Mouse (Mus musculus): ENCODE measurements around the gene Cir1. TPM values are rescaled to one million over a fixed set of nuclear protein-coding genes. Genes with fewer than 3 reads are reported as not detected.

The Cir1 gene
- polyA plus RNA-seq, 1 experiment from 2014 or later: 18.0 TPM

DNA sequence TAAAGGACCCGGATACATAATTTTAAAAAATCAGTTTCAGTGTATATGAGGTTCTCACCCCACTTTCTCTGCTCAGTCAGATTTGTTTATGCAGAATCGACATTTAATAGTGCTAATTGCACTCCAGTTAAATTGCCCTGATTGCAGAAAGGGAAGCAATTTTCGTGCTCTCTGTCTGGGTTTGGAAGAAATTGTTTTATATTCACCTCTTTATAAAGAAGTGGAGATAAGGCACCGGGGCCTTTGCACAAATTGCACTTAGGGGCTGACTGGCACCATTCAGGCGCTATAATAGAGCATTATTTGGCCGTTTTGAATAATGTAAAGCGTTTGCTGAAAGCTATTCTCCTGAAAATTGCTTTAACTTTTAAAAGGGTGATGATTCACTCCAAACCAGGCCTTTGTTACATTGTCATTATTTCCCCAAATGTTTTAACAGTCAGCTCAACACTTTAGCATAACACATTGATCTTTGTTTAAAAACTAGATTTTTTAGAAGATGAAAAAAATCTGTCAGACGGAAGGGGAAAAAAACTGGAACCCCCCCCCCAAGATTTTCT is 43.6 kb downstream of the Cir1 start:
- Histone ChIP-seq H3K27ac (replicated peaks) (no peak overlapping the region), H3K4me1 (peaks cover 72% of the 10 kb centered on the region), H3K27me3 (replicated peaks; ENCODE audit: low read depth, poor library complexity, severe bottlenecking) (peaks cover 100% of the 10 kb centered on the region), H3K36me3 (replicated peaks) (no peaks in the 10 kb centered on the region), H3K4me3 (no peak overlapping the region), H3K9me3 (no peaks in the 10 kb centered on the region)
- WGBS: 6% methylated on average over 8 of the region's 8 CpGs
- no peak for DNase-seq (ENCODE audit: low spot score)

DNA sequence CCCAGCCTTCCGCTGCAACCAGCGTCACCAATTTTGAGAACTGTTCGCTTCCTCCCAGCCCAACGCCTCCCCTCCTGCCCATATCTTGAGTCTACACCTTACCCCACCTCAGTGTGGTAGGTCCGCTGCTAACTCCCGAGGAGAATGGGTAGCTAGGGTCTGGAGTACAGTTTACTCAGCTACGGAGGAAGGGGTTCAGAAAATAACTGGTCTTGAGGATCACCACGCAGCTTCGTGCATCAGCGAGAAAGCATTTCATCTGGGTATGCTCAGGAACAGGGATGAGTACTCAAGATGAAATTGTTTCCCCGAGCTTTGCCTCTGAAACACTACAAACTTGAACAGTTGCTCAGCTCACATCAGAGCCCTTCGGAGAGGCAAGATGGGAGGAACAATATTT is 44.2 kb downstream of the Cir1 start:
- Histone ChIP-seq H3K4me3 (no peak overlapping the region), H3K4me1 (peaks cover 72% of the 10 kb centered on the region), H3K27me3 (replicated peaks; ENCODE audit: low read depth, poor library complexity, severe bottlenecking) (peaks cover 100% of the 10 kb centered on the region), H3K36me3 (replicated peaks) (no peaks in the 10 kb centered on the region), H3K27ac (replicated peaks) (no peak overlapping the region), H3K9me3 (no peaks in the 10 kb centered on the region)
- DNase-seq (ENCODE audit: low spot score): peak; percentile 40
- 1% methylated on average over 12 of the region's 12 CpGs for WGBS

DNA sequence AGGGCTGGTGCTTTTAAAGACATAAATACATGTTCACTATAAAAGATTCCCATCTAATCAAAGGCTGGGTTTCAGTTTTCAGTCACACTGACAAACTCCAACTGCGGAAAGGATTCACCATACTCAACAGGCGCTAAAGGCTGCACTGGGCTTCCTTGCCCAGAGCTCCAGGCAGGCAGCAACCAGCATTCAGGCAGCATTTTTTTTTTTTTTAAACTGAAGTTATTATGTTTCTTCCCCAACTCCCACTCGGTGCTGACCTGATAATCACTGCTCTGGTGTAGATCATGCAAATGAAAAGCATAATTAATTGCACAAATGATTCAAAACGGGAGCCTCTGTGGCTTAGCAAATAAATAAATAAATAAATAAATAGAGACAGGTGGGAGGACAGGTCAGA is 44.7 kb downstream of the Cir1 start:
- no peak overlapping the region for H3K27ac ChIP-seq (replicated peaks)
- DNase-seq (ENCODE audit: low spot score): no peak
- H3K4me3 ChIP-seq: no peak overlapping the region
- WGBS: 2% methylated on average over 4 of the region's 4 CpGs
- peaks cover 72% of the 10 kb centered on the region for H3K4me1 ChIP-seq
- H3K27me3 ChIP-seq (replicated peaks; ENCODE audit: low read depth, poor library complexity, severe bottlenecking): peaks cover 100% of the 10 kb centered on the region
- H3K9me3 ChIP-seq: no peaks in the 10 kb centered on the region
- H3K36me3 ChIP-seq (replicated peaks): no peaks in the 10 kb centered on the region

DNA sequence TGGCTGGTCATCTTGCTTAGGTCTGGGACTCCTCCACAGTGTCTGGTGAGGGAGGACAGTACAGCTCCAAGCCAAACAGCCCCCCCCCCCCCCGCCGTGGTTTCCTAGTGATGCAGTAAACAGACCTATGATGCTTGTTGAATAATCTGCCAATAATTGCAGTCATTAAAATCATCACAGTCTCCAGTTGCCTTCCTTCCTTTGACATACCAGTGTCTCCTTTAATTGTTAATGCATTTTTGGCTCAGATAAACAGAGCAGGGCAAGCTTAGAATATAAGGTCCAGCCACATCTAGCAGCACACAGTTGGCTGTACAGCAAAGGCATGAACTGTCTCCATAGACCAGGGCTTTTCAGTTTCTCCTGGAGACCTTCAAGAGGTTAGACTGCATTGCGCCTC is 45.3 kb downstream of the Cir1 start:
- no peak for DNase-seq (ENCODE audit: low spot score)
- Histone ChIP-seq H3K27me3 (replicated peaks; ENCODE audit: low read depth, poor library complexity, severe bottlenecking) (peaks cover 100% of the 10 kb centered on the region), H3K27ac (replicated peaks) (no peak overlapping the region), H3K4me3 (no peak overlapping the region), H3K4me1 (peaks cover 68% of the 10 kb centered on the region), H3K9me3 (no peaks in the 10 kb centered on the region), H3K36me3 (replicated peaks) (no peaks in the 10 kb centered on the region)
- WGBS: 15% methylated on average over 3 of the region's 3 CpGs

DNA sequence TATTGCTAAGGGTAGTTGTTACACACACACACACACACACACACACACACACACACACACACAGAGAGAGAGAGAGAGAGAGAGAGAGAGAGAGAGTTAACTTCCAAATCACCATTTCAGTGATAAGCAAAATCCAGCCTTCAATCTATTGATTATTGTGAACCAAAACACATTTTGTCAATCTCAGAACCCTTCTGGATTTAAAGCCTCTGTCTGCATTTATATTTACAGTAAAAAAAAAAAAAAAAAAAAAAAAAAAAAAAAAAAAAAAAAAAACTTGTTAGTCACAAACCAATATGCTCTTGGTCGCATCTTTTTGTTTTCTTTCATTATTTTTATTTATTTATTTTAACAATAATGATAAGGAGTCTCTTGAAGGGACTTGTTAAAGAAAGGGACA is 45.9 kb downstream of the Cir1 start:
- peaks cover 62% of the 10 kb centered on the region for H3K4me1 ChIP-seq
- no peaks in the 10 kb centered on the region for H3K9me3 ChIP-seq
- 57% methylated on average over 1 of the region's 1 CpGs for WGBS
- peaks cover 100% of the 10 kb centered on the region for H3K27me3 ChIP-seq (replicated peaks; ENCODE audit: low read depth, poor library complexity, severe bottlenecking)
- no peak overlapping the region for H3K27ac ChIP-seq (replicated peaks)
- DNase-seq (ENCODE audit: low spot score): no peak
- H3K36me3 ChIP-seq (replicated peaks): no peaks in the 10 kb centered on the region
- no peak overlapping the region for H3K4me3 ChIP-seq

DNA sequence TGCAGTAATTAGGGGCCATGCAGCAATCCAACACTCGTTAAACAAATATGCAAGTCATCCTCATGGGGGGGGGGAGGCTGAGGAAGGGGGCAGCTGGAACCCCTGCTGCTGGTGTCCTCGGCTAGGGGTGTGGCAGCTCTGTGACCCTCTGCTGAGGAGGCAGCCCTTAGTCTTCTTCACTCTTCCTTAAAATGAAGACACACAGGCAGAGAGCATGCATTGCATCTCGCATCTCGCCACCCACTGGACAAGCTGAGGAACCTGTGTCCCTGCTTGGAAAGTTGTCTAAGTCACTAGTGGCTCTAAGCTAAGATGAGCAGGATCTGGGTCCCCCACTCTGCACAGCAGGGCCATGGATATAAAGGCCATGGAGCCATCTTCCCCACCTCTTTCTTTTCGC is 46.5 kb downstream of the Cir1 start:
- H3K9me3 ChIP-seq: 0 out of 2 replicates have a peak, but pooled peaks cover 2% of the 10 kb centered on the region
- H3K4me3 ChIP-seq: no peak overlapping the region
- peak; percentile 28 for DNase-seq (ENCODE audit: low spot score)
- peaks cover 56% of the 10 kb centered on the region for H3K4me1 ChIP-seq
- H3K36me3 ChIP-seq (replicated peaks): no peaks in the 10 kb centered on the region
- WGBS: 6% methylated on average over 5 of the region's 5 CpGs
- H3K27ac ChIP-seq (replicated peaks): no peak overlapping the region
- H3K27me3 ChIP-seq (replicated peaks; ENCODE audit: low read depth, poor library complexity, severe bottlenecking): peaks cover 95% of the 10 kb centered on the region

DNA sequence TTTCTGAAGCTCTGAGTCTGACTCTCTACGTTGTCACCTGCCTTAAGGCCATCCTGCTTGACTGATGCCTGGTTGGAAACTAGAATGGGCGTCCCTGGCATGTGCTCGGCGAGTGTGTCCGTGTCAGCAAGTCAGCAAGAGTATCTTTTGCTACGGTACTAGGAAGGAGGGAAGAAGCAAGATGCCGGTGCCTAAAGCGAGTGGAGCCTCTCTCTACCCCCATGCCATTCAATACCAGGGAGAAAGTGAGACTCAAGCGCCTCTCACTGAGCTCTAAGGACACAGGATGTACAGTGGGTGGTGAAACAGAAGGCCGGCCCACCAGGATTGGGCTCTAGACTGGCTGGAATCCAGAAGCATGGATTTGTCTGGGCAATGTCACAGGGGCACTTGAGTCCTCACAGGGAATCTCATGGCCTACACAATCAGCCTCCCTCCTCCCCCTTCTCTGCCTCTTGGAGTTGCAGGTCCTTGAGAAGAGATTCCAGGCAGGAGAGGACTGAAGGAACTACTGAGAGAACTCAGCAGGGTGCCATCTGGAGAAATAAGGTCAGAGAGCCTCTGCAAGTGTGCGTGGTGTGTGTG is 47.8 kb downstream of the Cir1 start:
- Histone ChIP-seq H3K27ac (replicated peaks) (no peak overlapping the region), H3K9me3 (0 out of 2 replicates have a peak, but pooled peaks cover 3% of the 10 kb centered on the region), H3K4me3 (peak overlapping the region; percentile 66), H3K36me3 (replicated peaks) (no peaks in the 10 kb centered on the region), H3K4me1 (peaks cover 42% of the 10 kb centered on the region), H3K27me3 (replicated peaks; ENCODE audit: low read depth, poor library complexity, severe bottlenecking) (peaks cover 82% of the 10 kb centered on the region)
- WGBS: 5% methylated on average over 11 of the region's 11 CpGs
- peak; percentile 47 for DNase-seq (ENCODE audit: low spot score)

DNA sequence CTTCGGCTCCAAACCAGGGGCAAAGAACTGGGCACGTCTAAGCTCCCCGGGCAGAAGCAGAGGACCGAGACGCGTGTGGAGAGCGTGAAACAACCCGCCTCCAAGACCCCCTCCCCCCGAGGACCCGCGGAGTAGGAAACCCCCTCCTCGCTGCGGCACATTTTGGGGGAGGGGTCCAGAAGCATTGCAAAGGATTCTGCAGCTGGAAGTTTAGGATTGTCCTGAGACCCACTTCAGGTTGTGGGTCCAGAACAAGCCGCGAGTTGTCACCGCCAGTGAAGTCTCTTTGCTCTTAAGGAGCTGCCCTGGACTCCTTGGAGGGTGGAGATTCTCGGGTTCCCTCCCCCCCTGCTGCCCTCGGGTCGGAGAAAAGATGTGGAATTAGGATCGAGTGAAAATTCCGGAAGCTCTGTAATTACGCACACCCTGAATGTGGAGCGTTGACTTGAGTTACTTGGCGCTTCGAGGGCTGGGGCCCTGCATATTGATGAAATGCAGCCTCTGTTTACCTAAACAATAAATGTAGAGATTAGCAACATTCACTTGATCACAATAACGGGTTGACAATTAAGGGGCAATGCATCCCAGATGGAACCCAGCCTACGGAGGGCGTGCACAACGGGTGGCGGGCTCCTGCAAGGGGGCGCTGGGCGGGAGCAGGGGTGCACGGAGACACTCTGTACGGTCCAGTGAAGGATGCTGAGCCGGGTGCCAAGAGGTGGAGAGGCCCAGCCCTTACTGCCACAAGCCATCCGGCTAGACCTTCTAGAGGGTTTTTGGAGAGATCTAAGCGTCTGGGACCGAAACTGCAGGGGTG is 48.5 kb downstream of the Cir1 start:
- H3K36me3 ChIP-seq (replicated peaks): no peaks in the 10 kb centered on the region
- H3K27me3 ChIP-seq (replicated peaks; ENCODE audit: low read depth, poor library complexity, severe bottlenecking): peaks cover 75% of the 10 kb centered on the region
- peak overlapping the region; percentile 69 for H3K27ac ChIP-seq (replicated peaks)
- peak overlapping the region; percentile 66 for H3K4me3 ChIP-seq
- H3K4me1 ChIP-seq: peaks cover 37% of the 10 kb centered on the region
- DNase-seq (ENCODE audit: low spot score): peak; percentile 78
- under 1% methylated on average over 38 of the region's 38 CpGs for WGBS
- 0 out of 2 replicates have a peak, but pooled peaks cover 3% of the 10 kb centered on the region for H3K9me3 ChIP-seq

DNA sequence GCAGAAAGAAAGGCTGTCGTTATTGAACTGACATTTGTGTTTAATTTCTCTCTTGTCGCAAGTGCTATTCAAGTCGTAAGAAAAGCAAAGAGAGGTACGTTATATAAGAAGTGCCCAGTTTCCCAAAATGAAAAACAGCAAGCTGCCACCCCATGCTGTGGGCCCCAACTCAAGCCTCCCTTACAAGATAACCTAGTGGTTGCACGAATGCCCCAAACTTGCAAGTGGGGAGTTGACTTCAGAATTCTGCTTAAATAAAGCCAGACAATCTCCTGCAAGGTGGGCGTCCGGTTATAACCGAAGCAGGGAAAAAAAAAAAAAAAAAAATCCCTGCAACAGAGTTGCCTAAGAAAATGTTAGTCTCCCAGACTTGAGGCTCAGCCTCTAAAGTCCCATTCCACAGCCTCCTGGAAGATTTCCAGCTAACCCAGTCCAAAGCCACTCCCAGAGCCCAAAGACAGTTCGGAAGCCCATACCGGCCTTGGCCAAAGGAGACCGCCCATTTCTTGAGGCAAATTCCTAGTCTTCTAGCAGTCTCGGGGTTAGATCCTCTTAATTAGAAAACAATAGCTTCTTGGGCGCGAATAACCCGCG is 49.2 kb downstream of the Cir1 start:
- Histone ChIP-seq H3K27ac (replicated peaks) (peak overlapping the region; percentile 69), H3K36me3 (replicated peaks) (no peaks in the 10 kb centered on the region), H3K9me3 (0 out of 2 replicates have a peak, but pooled peaks cover 3% of the 10 kb centered on the region), H3K4me1 (peaks cover 36% of the 10 kb centered on the region), H3K4me3 (peak overlapping the region; percentile 66), H3K27me3 (replicated peaks; ENCODE audit: low read depth, poor library complexity, severe bottlenecking) (peaks cover 68% of the 10 kb centered on the region)
- WGBS: 3% methylated on average over 16 of the region's 16 CpGs
- DNase-seq (ENCODE audit: low spot score): no peak

DNA sequence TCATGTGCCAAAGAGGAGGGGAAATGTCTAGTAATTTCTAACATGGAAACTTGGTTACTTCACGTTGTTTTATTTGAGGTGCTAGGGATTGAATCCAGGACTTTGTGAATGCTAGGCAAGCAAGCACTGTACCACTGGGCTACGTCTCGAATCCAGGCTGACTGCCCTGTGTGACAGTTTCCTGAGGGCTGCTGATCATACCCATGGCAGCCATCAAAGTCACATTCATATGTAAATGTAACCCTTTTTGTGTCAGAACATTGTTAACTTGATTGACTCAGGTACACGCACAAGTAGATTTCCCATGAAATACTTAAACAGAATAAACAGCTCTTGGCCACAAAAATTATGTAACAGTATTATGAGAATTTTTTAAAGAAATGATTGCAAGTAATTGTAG is 63.8 kb downstream of the Cir1 start:
- 81% methylated on average over 4 of the region's 4 CpGs for WGBS
- no peaks in the 10 kb centered on the region for H3K4me1 ChIP-seq
- DNase-seq (ENCODE audit: low spot score): no peak
- no peaks in the 10 kb centered on the region for H3K27me3 ChIP-seq (replicated peaks; ENCODE audit: low read depth, poor library complexity, severe bottlenecking)
- H3K4me3 ChIP-seq: no peak overlapping the region
- no peak overlapping the region for H3K27ac ChIP-seq (replicated peaks)
- H3K9me3 ChIP-seq: no peaks in the 10 kb centered on the region
- H3K36me3 ChIP-seq (replicated peaks): no peaks in the 10 kb centered on the region

DNA sequence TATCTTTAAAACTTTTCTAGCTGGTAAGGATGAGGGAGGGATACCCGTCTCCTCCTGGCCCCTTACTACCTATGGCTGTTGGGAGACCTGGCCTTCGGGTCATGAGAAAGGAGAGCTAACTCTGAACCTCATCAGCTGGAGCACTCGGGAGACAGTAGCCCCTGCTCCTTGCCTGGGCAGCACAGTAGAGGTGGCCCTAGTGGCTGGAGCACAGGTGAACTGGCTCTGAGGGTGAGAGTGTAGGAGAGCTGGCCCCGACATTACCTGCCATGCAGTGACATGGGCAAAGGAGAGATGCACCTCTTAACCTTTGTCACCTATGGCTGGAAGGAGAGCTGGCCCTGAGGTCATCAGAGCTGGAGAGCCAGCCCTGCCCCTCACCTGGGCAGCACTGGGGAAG is 71.2 kb downstream of the Cir1 start:
- Histone ChIP-seq H3K27ac (replicated peaks) (no peak overlapping the region), H3K36me3 (replicated peaks) (no peaks in the 10 kb centered on the region), H3K4me1 (no peaks in the 10 kb centered on the region), H3K9me3 (no peaks in the 10 kb centered on the region), H3K27me3 (replicated peaks; ENCODE audit: low read depth, poor library complexity, severe bottlenecking) (0 out of 2 replicates have a peak, but pooled peaks cover 4% of the 10 kb centered on the region), H3K4me3 (no peak overlapping the region)
- WGBS: 76% methylated on average over 4 of the region's 4 CpGs
- DNase-seq (ENCODE audit: low spot score): no peak

Data from embryonic facial prominence, embryonic 10.5 days (tissue).